In the genomic region with DNA sequence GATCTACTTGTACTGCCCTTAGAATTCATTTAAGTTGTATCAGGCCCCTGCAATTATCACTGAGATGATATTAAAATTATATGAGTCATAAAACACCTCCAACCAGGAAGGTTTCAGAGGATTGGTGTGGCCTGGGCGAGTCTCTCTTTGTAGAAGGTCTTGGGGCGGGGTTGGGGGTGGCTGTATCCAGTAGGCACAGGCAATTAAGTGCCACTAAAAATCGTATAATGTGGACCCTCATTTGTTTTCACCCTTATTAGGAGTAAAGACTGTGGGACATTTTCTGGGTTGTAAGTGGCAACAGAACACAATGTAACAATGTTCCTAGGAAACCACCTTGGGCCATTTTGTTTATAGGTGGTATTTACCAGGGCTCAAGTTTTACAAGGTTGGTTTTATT, we compare ENCODE assay signal across 40 mouse cellular contexts. TPM values are rescaled to one million over a fixed set of nuclear protein-coding genes. Genes with fewer than 3 reads are reported as not detected.
"Had no signal": no experiment of that assay in that cellular context is flagged by ENCODE, and none has a peak within 500 bp of the region (broad histone marks: within the 10 kb centered on the region; RNA-seq: fewer than 3 reads in every experiment).

No protein-coding gene starts in this region.

- H3K4me3 ChIP-seq: heart, embryonic 10.5 days; heart, embryonic 12.5 days; heart, embryonic 13.5 days; heart, embryonic 15.5 days; hindbrain, embryonic 10.5 days; hindbrain, embryonic 12.5 days; hindbrain, embryonic 13.5 days; hindbrain, embryonic 15.5 days; intestine, embryonic 15.5 days; kidney, embryonic 15.5 days; layer of hippocampus, adult 2 months had no signal

- H3K27ac ChIP-seq: heart, embryonic 10.5 days; heart, embryonic 13.5 days; heart, embryonic 15.5 days; hindbrain, embryonic 12.5 days; hindbrain, embryonic 13.5 days; hindbrain, embryonic 14.5 days; hindbrain, embryonic 15.5 days; hindbrain, postnatal 0 days; intestine, embryonic 15.5 days; kidney, embryonic 15.5 days; kidney, postnatal 0 days; layer of hippocampus, adult 2 months had no signal

- H3K4me2 ChIP-seq: heart, embryonic 11.5 days; heart, embryonic 12.5 days; heart, embryonic 13.5 days; heart, embryonic 15.5 days; hindbrain, embryonic 12.5 days; hindbrain, embryonic 13.5 days; hindbrain, embryonic 14.5 days; hindbrain, embryonic 15.5 days; intestine, embryonic 15.5 days; kidney, embryonic 15.5 days had no signal

- H3K4me1 ChIP-seq: heart, embryonic 12.5 days; heart, embryonic 15.5 days; hindbrain, embryonic 12.5 days; hindbrain, embryonic 15.5 days; intestine, embryonic 15.5 days; kidney, embryonic 15.5 days had no signal

- H3K9me3 ChIP-seq: heart, embryonic 10.5 days; heart, embryonic 13.5 days; heart, embryonic 15.5 days; hindbrain, embryonic 10.5 days; hindbrain, embryonic 12.5 days; hindbrain, embryonic 13.5 days; hindbrain, embryonic 15.5 days; intestine, embryonic 15.5 days; kidney, embryonic 15.5 days had no signal

- ATAC-seq: hindbrain, embryonic 16.5 days; hindbrain, postnatal 0 days; inflammation-experienced regulatory T-cells, adult 6 months; intestine, embryonic 15.5 days; intestine, embryonic 16.5 days; intestine, postnatal 0 days had no signal

- H3K27me3 ChIP-seq: heart, embryonic 12.5 days; heart, embryonic 13.5 days; heart, embryonic 15.5 days; hindbrain, embryonic 12.5 days; hindbrain, embryonic 13.5 days; hindbrain, embryonic 15.5 days; intestine, embryonic 15.5 days; kidney, embryonic 15.5 days had no signal

- H3K9ac ChIP-seq: heart, embryonic 12.5 days; heart, embryonic 13.5 days; heart, embryonic 15.5 days; hindbrain, embryonic 12.5 days; hindbrain, embryonic 13.5 days; hindbrain, embryonic 14.5 days; hindbrain, embryonic 15.5 days; intestine, embryonic 15.5 days; kidney, embryonic 15.5 days had no signal

- DNase-seq: heart, postnatal 10 days; heart, postnatal 14 days; heart, postnatal 36 days; heart, postnatal 4 days; kidney, adult 11 months; kidney, adult 18-20 months; kidney, adult 2 months; kidney, adult 8-10 months; kidney, adult 9 months; kidney, postnatal 10 days; kidney, postnatal 14 days; kidney, postnatal 25 days; kidney, postnatal 36 days; kidney, postnatal 4 days; layer of hippocampus, adult 9-11 months; layer of hippocampus, postnatal 36 days had no signal

- H3K36me3 ChIP-seq: heart, embryonic 10.5 days; heart, embryonic 12.5 days; heart, embryonic 13.5 days; heart, embryonic 15.5 days; hindbrain, embryonic 10.5 days; hindbrain, embryonic 12.5 days; hindbrain, embryonic 13.5 days; hindbrain, embryonic 15.5 days; intestine, embryonic 15.5 days; kidney, embryonic 15.5 days had no signal

RNA-seq across cellular contexts. Expression of a gene that starts 46.2 kb away (rescaled TPM):
- polyA plus RNA-seq: heart, embryonic 11.5 days; heart, embryonic 12.5 days; heart, embryonic 13.5 days; heart, embryonic 14.5 days; heart, embryonic 16.5 days; heart, postnatal 0 days; hindbrain, embryonic 10.5 days; hindbrain, embryonic 11.5 days; hindbrain, embryonic 12.5 days; hindbrain, embryonic 14.5 days; intestine, postnatal 0 days; kidney, adult 2 months; kidney, embryonic 15.5 days; kidney, embryonic 16.5 days; kidney, postnatal 0 days had no signal
